Mouse (Mus musculus): ENCODE data around the gene Igdcc3.

GRCm38 (mm10) chr9:65201381-65202164 lies 60.6 kb downstream of the Igdcc3 start:
- TF ChIP-seq CTCF (IDR thresholded peaks at IDR 0.05; ENCODE audit: low read depth) (no peak), EP300 (IDR thresholded peaks at IDR 0.05; ENCODE audit: low read depth) (peak; percentile 51; the same call in 1 of the 2 replicates)

Data from heart, postnatal 0 days (tissue).